Mouse (Mus musculus) adrenal gland, postnatal 10 days (tissue): ENCODE results near the gene Lhx3. TPM values are rescaled to one million over a fixed set of nuclear protein-coding genes. Genes with fewer than 3 reads are reported as not detected.

Source experiments
- total RNA-seq, 2 experiments: library from RNA; stranded (reverse); gene quantifications; 2 replicates each; pipeline ENCODE4 v1.2.3; 2021

Gene Lhx3
- total RNA-seq, 2 experiments from 2014 or later = 0.27 to 0.64 TPM

Other genes starting within 250 kb of the Lhx3 start
- gene Camsap1, start 225.0 kb downstream of the Lhx3 start, total RNA-seq = 10 to 100 TPM; 28.2 to 28.7 TPM
- 10 to 100 TPM; 50.5 to 77.3 TPM for gene Ubac1, start 186.5 kb downstream of the Lhx3 start, total RNA-seq
- gene Nacc2, start 85.1 kb downstream of the Lhx3 start, total RNA-seq = 10 to 100 TPM; 19.9 to 31.0 TPM
- 10 to 100 TPM; 17.6 to 18.2 TPM for gene Qsox2, start 29.2 kb upstream of the Lhx3 start, total RNA-seq
- gene Ccdc187, start 86.3 kb upstream of the Lhx3 start, total RNA-seq = 1 to 10 TPM in 1 of 2 experiments, under 1 TPM in 1; 0.81 to 1.5 TPM
- 10 to 100 TPM; 15.7 to 19.3 TPM for gene Gpsm1, start 107.2 kb upstream of the Lhx3 start, total RNA-seq
- gene Dnlz, start 143.8 kb upstream of the Lhx3 start, total RNA-seq = 10 to 100 TPM; 18.5 to 20.2 TPM
- 1 to 10 TPM; 1.5 to 2.2 TPM for gene Card9, start 152.6 kb upstream of the Lhx3 start, total RNA-seq
- gene Snapc4, start 172.4 kb upstream of the Lhx3 start, total RNA-seq = 10 to 100 TPM; 19.6 to 33.0 TPM
- 10 to 100 TPM; 76.5 to 78.7 TPM for gene Entr1, start 181.0 kb upstream of the Lhx3 start, total RNA-seq
- gene Pmpca, start 181.1 kb upstream of the Lhx3 start, total RNA-seq = 100 to 1,000 TPM; 125 to 129 TPM
- 10 to 100 TPM; 17.0 to 22.5 TPM for gene Inpp5e, start 200.9 kb upstream of the Lhx3 start, total RNA-seq
- 10 to 100 TPM; 47.6 to 48.4 TPM for gene Sec16a, start 236.9 kb upstream of the Lhx3 start, total RNA-seq